Mouse (Mus musculus): ENCODE results near the gene Fgf10. TPM values are rescaled to one million over a fixed set of nuclear protein-coding genes. Genes with fewer than 3 reads are reported as not detected.

Gene Fgf10
- polyA plus RNA-seq, 1 experiment from 2014 or later = 0.92 TPM

- Histone ChIP-seq H3K36me3 (ENCODE audit: control insufficient read depth, insufficient read depth, low read length) (no peaks in the 10 kb centered on the region), H3K4me1 (ENCODE audit: control insufficient read depth, insufficient read depth, low read length) (no peaks in the 10 kb centered on the region), H3K27me3 (ENCODE audit: control insufficient read depth, insufficient read depth, low read length) (no peaks in the 10 kb centered on the region), H3K27ac (replicated peaks; ENCODE audit: low read depth, low read length) (no peak overlapping the region), H3K4me3 (replicated peaks; ENCODE audit: low read depth, low read length) (no peak overlapping the region), H3K9ac (replicated peaks; ENCODE audit: low read length) (no peak overlapping the region), H3K4me2 (ENCODE audit: low read length) (no peak overlapping the region), H3K9me3 (ENCODE audit: control insufficient read depth, low read length) (no peaks in the 10 kb centered on the region)
- no peak for ATAC-seq (ENCODE audit: low FRiP score, low TSS enrichment)
- 91% methylated on average over 3 of the region's 3 CpGs for whole genome bisulfite sequencing
- DNase-seq = no peak
Observed at GRCm38 (mm10) chr13:118661664-118662063, 7.9 kb upstream of the Fgf10 start.

- Histone ChIP-seq H3K36me3 (ENCODE audit: control insufficient read depth, insufficient read depth, low read length) (no peaks in the 10 kb centered on the region), H3K4me1 (ENCODE audit: control insufficient read depth, insufficient read depth, low read length) (no peaks in the 10 kb centered on the region)
- DNase-seq = no peak
Observed at GRCm38 (mm10) chr13:118664901-118665300, 4.7 kb upstream of the Fgf10 start.

GRCm38 (mm10) chr13:118679228-118679627 is 9.6 kb downstream of the Fgf10 start:
- 94% methylated on average over 3 of the region's 3 CpGs for WGBS
- Histone ChIP-seq H3K4me2 (ENCODE audit: low read length) (no peak overlapping the region), H3K27ac (replicated peaks; ENCODE audit: low read depth, low read length) (no peak overlapping the region), H3K9me3 (ENCODE audit: control insufficient read depth, low read length) (no peaks in the 10 kb centered on the region), H3K27me3 (ENCODE audit: control insufficient read depth, insufficient read depth, low read length) (no peaks in the 10 kb centered on the region), H3K36me3 (ENCODE audit: control insufficient read depth, insufficient read depth, low read length) (no peaks in the 10 kb centered on the region), H3K4me3 (replicated peaks; ENCODE audit: low read depth, low read length) (no peak overlapping the region), H3K9ac (replicated peaks; ENCODE audit: low read length) (no peak overlapping the region), H3K4me1 (ENCODE audit: control insufficient read depth, insufficient read depth, low read length) (no peaks in the 10 kb centered on the region)
- no peak for DNase-seq
- ATAC-seq (ENCODE audit: low FRiP score, low TSS enrichment) = no peak

More at GRCm38 (mm10) chr13:118664901-118665300, 4.7 kb upstream of the Fgf10 start:
- Histone ChIP-seq H3K9ac (replicated peaks; ENCODE audit: low read length) (no peak overlapping the region), H3K4me3 (replicated peaks; ENCODE audit: low read depth, low read length) (no peak overlapping the region), H3K27ac (replicated peaks; ENCODE audit: low read depth, low read length) (no peak overlapping the region), H3K9me3 (ENCODE audit: control insufficient read depth, low read length) (no peaks in the 10 kb centered on the region), H3K27me3 (ENCODE audit: control insufficient read depth, insufficient read depth, low read length) (no peaks in the 10 kb centered on the region), H3K4me2 (ENCODE audit: low read length) (no peak overlapping the region)
- ATAC-seq (ENCODE audit: low FRiP score, low TSS enrichment) = no peak
- WGBS = 81% methylated on average over 2 of the region's 2 CpGs

- Histone ChIP-seq H3K36me3 (ENCODE audit: control insufficient read depth, insufficient read depth, low read length) (no peaks in the 10 kb centered on the region), H3K4me1 (ENCODE audit: control insufficient read depth, insufficient read depth, low read length) (no peaks in the 10 kb centered on the region), H3K9me3 (ENCODE audit: control insufficient read depth, low read length) (no peaks in the 10 kb centered on the region), H3K4me3 (replicated peaks; ENCODE audit: low read depth, low read length) (no peak overlapping the region), H3K9ac (replicated peaks; ENCODE audit: low read length) (no peak overlapping the region), H3K4me2 (ENCODE audit: low read length) (no peak overlapping the region), H3K27ac (replicated peaks; ENCODE audit: low read depth, low read length) (no peak overlapping the region), H3K27me3 (ENCODE audit: control insufficient read depth, insufficient read depth, low read length) (no peaks in the 10 kb centered on the region)
- 90% methylated on average over 2 of the region's 2 CpGs for WGBS
- DNase-seq = no peak
- ATAC-seq (ENCODE audit: low FRiP score, low TSS enrichment) = no peak
Observed at GRCm38 (mm10) chr13:118693049-118693448, 23.5 kb downstream of the Fgf10 start.

- Histone ChIP-seq H3K9me3 (ENCODE audit: control insufficient read depth, low read length) (no peaks in the 10 kb centered on the region), H3K27me3 (ENCODE audit: control insufficient read depth, insufficient read depth, low read length) (no peaks in the 10 kb centered on the region), H3K4me3 (replicated peaks; ENCODE audit: low read depth, low read length) (no peak overlapping the region), H3K27ac (replicated peaks; ENCODE audit: low read depth, low read length) (no peak overlapping the region), H3K9ac (replicated peaks; ENCODE audit: low read length) (no peak overlapping the region), H3K4me2 (ENCODE audit: low read length) (no peak overlapping the region), H3K4me1 (ENCODE audit: control insufficient read depth, insufficient read depth, low read length) (no peaks in the 10 kb centered on the region), H3K36me3 (ENCODE audit: control insufficient read depth, insufficient read depth, low read length) (no peaks in the 10 kb centered on the region)
- WGBS = 20% methylated on average over 4 of the region's 4 CpGs
- DNase-seq (peak; percentile 3), ATAC-seq (ENCODE audit: low FRiP score, low TSS enrichment) (no peak)
Observed at GRCm38 (mm10) chr13:118695103-118695502, 25.5 kb downstream of the Fgf10 start.

- Histone ChIP-seq H3K36me3 (ENCODE audit: control insufficient read depth, insufficient read depth, low read length) (no peaks in the 10 kb centered on the region), H3K4me1 (ENCODE audit: control insufficient read depth, insufficient read depth, low read length) (no peaks in the 10 kb centered on the region), H3K9me3 (ENCODE audit: control insufficient read depth, low read length) (no peaks in the 10 kb centered on the region), H3K27me3 (ENCODE audit: control insufficient read depth, insufficient read depth, low read length) (no peaks in the 10 kb centered on the region), H3K27ac (replicated peaks; ENCODE audit: low read depth, low read length) (no peak overlapping the region), H3K4me2 (ENCODE audit: low read length) (no peak overlapping the region), H3K9ac (replicated peaks; ENCODE audit: low read length) (no peak overlapping the region), H3K4me3 (replicated peaks; ENCODE audit: low read depth, low read length) (no peak overlapping the region)
- ATAC-seq (ENCODE audit: low FRiP score, low TSS enrichment) (no peak), DNase-seq (no peak)
Observed at GRCm38 (mm10) chr13:118703727-118704126, 34.1 kb downstream of the Fgf10 start.

GRCm38 (mm10) chr13:118705716-118706115 is 36.1 kb downstream of the Fgf10 start:
- WGBS = 82% methylated on average over 3 of the region's 3 CpGs
- Histone ChIP-seq H3K36me3 (ENCODE audit: control insufficient read depth, insufficient read depth, low read length) (no peaks in the 10 kb centered on the region), H3K4me3 (replicated peaks; ENCODE audit: low read depth, low read length) (no peak overlapping the region), H3K27me3 (ENCODE audit: control insufficient read depth, insufficient read depth, low read length) (no peaks in the 10 kb centered on the region), H3K4me2 (ENCODE audit: low read length) (no peak overlapping the region), H3K9me3 (ENCODE audit: control insufficient read depth, low read length) (no peaks in the 10 kb centered on the region), H3K27ac (replicated peaks; ENCODE audit: low read depth, low read length) (no peak overlapping the region), H3K4me1 (ENCODE audit: control insufficient read depth, insufficient read depth, low read length) (no peaks in the 10 kb centered on the region), H3K9ac (replicated peaks; ENCODE audit: low read length) (no peak overlapping the region)
- ATAC-seq (ENCODE audit: low FRiP score, low TSS enrichment) (no peak), DNase-seq (no peak)

- Histone ChIP-seq H3K4me3 (replicated peaks; ENCODE audit: low read depth, low read length) (no peak overlapping the region), H3K4me1 (ENCODE audit: control insufficient read depth, insufficient read depth, low read length) (peaks cover 10% of the 10 kb centered on the region; the same call in 1 of the 2 replicates), H3K4me2 (ENCODE audit: low read length) (no peak overlapping the region), H3K27ac (replicated peaks; ENCODE audit: low read depth, low read length) (no peak overlapping the region), H3K9ac (replicated peaks; ENCODE audit: low read length) (no peak overlapping the region), H3K9me3 (ENCODE audit: control insufficient read depth, low read length) (no peaks in the 10 kb centered on the region), H3K36me3 (ENCODE audit: control insufficient read depth, insufficient read depth, low read length) (no peaks in the 10 kb centered on the region), H3K27me3 (ENCODE audit: control insufficient read depth, insufficient read depth, low read length) (peaks cover 3% of the 10 kb centered on the region; the same call in 1 of the 2 replicates)
- WGBS = 88% methylated on average over 1 of the region's 1 CpGs
- no peak for ATAC-seq (ENCODE audit: low FRiP score, low TSS enrichment)
- DNase-seq = no peak
Observed at GRCm38 (mm10) chr13:118709912-118710311, 40.3 kb downstream of the Fgf10 start.

- peak overlapping the region; percentile 91 for H3K4me2 ChIP-seq (ENCODE audit: low read length)
- H3K4me3 ChIP-seq (replicated peaks; ENCODE audit: low read depth, low read length) = peak overlapping the region; percentile 49
- DNase-seq (peak; percentile 40), ATAC-seq (ENCODE audit: low FRiP score, low TSS enrichment) (no peak)
- 2% methylated on average over 14 of the region's 14 CpGs for WGBS
- peaks cover 18% of the 10 kb centered on the region; the same call in 1 of the 2 replicates for H3K4me1 ChIP-seq (ENCODE audit: control insufficient read depth, insufficient read depth, low read length)
- no peak overlapping the region for H3K27ac ChIP-seq (replicated peaks; ENCODE audit: low read depth, low read length)
- 0 out of 2 replicates have a peak overlapping the region, but pooled peaks have one; percentile 47 for H3K9ac ChIP-seq (replicated peaks; ENCODE audit: low read length)
- peaks cover 16% of the 10 kb centered on the region; the same call in 1 of the 2 replicates for H3K27me3 ChIP-seq (ENCODE audit: control insufficient read depth, insufficient read depth, low read length)
- no peaks in the 10 kb centered on the region for H3K36me3 ChIP-seq (ENCODE audit: control insufficient read depth, insufficient read depth, low read length)
- H3K9me3 ChIP-seq (ENCODE audit: control insufficient read depth, low read length) = no peaks in the 10 kb centered on the region
Observed at GRCm38 (mm10) chr13:118713626-118714150, 44.1 kb downstream of the Fgf10 start.

Data from midbrain, embryonic 14.5 days (tissue).